Mouse (Mus musculus) forebrain, embryonic 10.5 days (tissue): ENCODE measurements around the gene Rpn1. TPM values are rescaled to one million over a fixed set of nuclear protein-coding genes. Genes with fewer than 3 reads are reported as not detected.
A peak's percentile ranks its signal among the peaks of the same experiment; 100 is the strongest.

Source experiments
- DNase-seq: peaks from one replicate; pipeline ENCODE4 v3.0.0-alpha.2; 2017; ENCODE audit warnings: low spot score; ENCODE audit errors: extremely low spot score
- H3K27ac ChIP-seq: fragments of 300-500 bp; sonication (generic); 2 replicates; pipeline ENCODE4 v1.5.1; 2016; ENCODE audit warnings: mild to moderate bottlenecking
- H3K27me3 ChIP-seq: fragments of 300-500 bp; sonication (generic); 2 replicates; pipeline ENCODE4 v1.6.1; 2016; ENCODE audit warnings: mild to moderate bottlenecking; ENCODE audit not compliant: poor library complexity, severe bottlenecking
- H3K36me3 ChIP-seq: fragments of 300-500 bp; sonication (generic); replicated peaks from 2 replicates; pipeline ENCODE4 v1.6.1; 2016; ENCODE audit warnings: mild to moderate bottlenecking, moderate library complexity
- H3K4me1 ChIP-seq: fragments of 300-500 bp; sonication (generic); 2 replicates; pipeline ENCODE4 v1.6.1; 2016
- H3K4me3 ChIP-seq: fragments of 300-500 bp; sonication (generic); 2 replicates; pipeline ENCODE4 v1.5.1; 2016; ENCODE audit warnings: mild to moderate bottlenecking, moderate library complexity
- H3K9me3 ChIP-seq: fragments of 300-500 bp; sonication (generic); 2 replicates; pipeline ENCODE4 v1.6.1; 2016; ENCODE audit warnings: mild to moderate bottlenecking, moderate library complexity
- WGBS: fragments of 180-500 bp; shearing (Covaris S2); methylation state at CpG from one replicate; pipeline ENCODE4 v1.1.7; 2016; 5-methylcytosine and 5-hydroxymethylcytosine counted together
- polyA plus RNA-seq: library from polyadenylated mRNA; unstranded; fragments of >200 nt; fragmentation: Nextera tagmentation; extraction: Ambion mirVana; gene quantifications from 2 replicates; pipeline ENCODE4 v1.2.1, GENCODE M21; 2016

Rpn1 gene
- polyA plus RNA-seq, 1 experiment from 2014 or later: 301 TPM

DNA sequence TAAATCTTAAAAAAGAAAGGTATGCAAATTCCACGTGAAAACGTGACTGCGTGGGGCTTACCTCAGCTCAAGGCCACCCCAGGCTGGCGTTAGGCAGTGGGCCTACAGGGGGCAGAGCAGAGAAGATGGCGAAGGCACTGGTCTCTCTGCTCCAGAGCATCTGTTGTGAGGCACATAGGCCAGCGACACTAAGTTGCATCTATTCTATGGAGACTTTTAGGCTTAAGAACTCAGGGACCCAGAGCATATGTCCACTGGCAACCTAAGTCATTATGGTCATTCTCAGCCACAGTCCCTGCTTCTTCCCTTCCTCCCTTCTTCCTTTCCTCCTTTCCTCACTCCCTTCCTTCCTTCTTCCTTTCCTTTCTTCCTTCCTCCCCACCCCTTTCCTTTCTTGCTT lies 48.8 kb downstream of the Rpn1 start:
- no peak for DNase-seq
- H3K36me3 ChIP-seq: no peaks in the 10 kb centered on the region
- H3K27me3 ChIP-seq: peaks cover 74% of the 10 kb centered on the region
- 83% methylated on average over 6 of the region's 6 CpGs for WGBS
- no peak overlapping the region for H3K4me3 ChIP-seq
- H3K9me3 ChIP-seq: no peaks in the 10 kb centered on the region
- H3K27ac ChIP-seq: no peak overlapping the region
- H3K4me1 ChIP-seq: peaks cover 44% of the 10 kb centered on the region

DNA sequence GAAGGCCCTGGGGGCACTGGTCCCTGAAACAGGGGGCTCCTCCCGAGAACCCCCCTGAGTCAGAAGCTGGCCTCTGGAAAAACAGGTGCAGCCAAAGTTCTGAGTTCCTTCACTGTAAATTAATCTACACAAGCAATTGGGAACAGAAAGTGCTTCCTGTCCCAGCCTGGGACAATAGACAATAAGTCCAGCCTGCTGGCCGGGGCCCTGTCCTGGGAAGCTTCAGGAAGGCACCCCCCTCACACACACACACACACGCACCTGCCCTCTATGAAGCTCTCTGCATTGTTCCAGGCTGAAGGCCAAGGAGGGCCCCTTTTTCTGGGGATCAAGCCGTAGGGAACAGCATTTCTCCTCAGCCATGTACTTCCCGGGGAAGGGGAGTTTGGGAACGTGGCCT lies 49.6 kb downstream of the Rpn1 start:
- H3K27me3 ChIP-seq: peaks cover 74% of the 10 kb centered on the region
- H3K4me3 ChIP-seq: no peak overlapping the region
- peaks cover 44% of the 10 kb centered on the region for H3K4me1 ChIP-seq
- no peak for DNase-seq
- H3K36me3 ChIP-seq: no peaks in the 10 kb centered on the region
- WGBS: 66% methylated on average over 6 of the region's 6 CpGs
- peak overlapping the region; percentile 36; the same call in 1 of the 2 replicates for H3K27ac ChIP-seq
- H3K9me3 ChIP-seq: no peaks in the 10 kb centered on the region

DNA sequence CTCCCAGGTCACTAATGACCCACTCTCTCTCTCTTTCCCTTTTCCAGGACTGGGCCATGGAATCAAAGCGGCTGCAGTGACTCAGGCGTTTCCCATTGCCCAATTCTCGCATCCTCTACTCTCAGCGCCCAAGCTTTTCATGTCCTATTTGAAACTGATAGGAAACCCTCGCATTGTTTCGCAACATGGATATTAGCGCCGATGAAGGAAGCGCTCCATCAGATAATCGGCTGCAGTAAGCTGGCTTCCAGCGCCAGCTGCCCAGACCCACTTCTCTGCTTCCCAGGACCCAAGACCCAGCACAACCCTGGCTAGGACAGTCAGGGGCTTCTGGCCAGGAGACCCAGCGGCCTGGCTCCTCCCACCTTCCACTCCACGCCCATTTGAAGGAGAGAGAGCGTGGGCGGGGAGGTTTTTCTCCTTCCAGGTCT lies 51.9 kb downstream of the Rpn1 start:
- Histone ChIP-seq H3K4me1 (peaks cover 50% of the 10 kb centered on the region), H3K27me3 (peaks cover 65% of the 10 kb centered on the region), H3K4me3 (peak overlapping the region; percentile 32), H3K36me3 (no peaks in the 10 kb centered on the region), H3K9me3 (no peaks in the 10 kb centered on the region), H3K27ac (peak overlapping the region; percentile 25; the same call in 1 of the 2 replicates)
- no peak for DNase-seq
- WGBS: 33% methylated on average over 15 of the region's 15 CpGs

DNA sequence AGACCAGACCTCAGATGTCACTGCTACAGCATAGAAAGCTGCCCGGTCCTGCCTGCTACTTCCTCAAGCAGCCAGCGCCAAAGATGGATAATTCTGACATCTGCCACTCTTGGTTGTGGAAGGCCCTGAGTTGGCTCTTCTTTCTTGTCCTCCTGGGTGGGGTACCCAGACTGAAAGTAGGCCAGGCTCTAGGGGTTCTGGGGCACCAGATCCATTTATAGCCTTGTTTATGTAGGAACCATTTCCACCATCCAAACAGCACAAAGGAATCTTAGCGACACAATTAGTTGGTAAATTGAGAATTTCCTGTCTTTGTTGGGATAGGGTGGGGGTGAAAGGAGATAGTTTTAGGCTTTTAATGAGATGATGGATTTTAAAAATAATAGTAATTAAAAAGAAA lies 54.2 kb downstream of the Rpn1 start:
- DNase-seq: no peak
- Histone ChIP-seq H3K27me3 (peaks cover 42% of the 10 kb centered on the region), H3K4me3 (no peak overlapping the region), H3K9me3 (no peaks in the 10 kb centered on the region), H3K27ac (no peak overlapping the region), H3K4me1 (peaks cover 32% of the 10 kb centered on the region), H3K36me3 (no peaks in the 10 kb centered on the region)
- 84% methylated on average over 3 of the region's 3 CpGs for WGBS

DNA sequence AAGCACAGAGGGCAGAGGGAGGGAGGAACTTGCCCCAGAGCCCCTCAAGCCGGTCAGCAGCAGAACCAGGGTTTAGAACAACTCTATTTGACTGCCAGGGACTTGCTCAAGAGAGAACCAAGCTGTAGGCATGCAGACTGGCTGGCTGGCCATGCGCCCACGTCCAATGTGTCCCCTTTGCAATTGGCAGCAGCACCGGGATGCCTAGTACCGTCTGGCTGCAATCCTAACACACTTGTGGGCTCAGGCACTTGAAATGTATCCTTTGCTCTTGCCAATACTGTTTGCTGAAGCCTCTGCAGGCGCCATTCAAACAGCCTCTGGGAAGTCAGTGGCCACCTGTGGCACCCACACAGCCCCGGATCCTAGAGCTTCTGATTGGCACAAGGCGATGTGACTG lies 56.0 kb downstream of the Rpn1 start:
- no peak overlapping the region for H3K4me3 ChIP-seq
- no peaks in the 10 kb centered on the region for H3K36me3 ChIP-seq
- H3K27ac ChIP-seq: 0 out of 2 replicates have a peak overlapping the region, but pooled peaks have one; percentile 25
- H3K4me1 ChIP-seq: peaks cover 26% of the 10 kb centered on the region
- DNase-seq: no peak
- WGBS: 75% methylated on average over 8 of the region's 8 CpGs
- peaks cover 26% of the 10 kb centered on the region for H3K27me3 ChIP-seq
- no peaks in the 10 kb centered on the region for H3K9me3 ChIP-seq

DNA sequence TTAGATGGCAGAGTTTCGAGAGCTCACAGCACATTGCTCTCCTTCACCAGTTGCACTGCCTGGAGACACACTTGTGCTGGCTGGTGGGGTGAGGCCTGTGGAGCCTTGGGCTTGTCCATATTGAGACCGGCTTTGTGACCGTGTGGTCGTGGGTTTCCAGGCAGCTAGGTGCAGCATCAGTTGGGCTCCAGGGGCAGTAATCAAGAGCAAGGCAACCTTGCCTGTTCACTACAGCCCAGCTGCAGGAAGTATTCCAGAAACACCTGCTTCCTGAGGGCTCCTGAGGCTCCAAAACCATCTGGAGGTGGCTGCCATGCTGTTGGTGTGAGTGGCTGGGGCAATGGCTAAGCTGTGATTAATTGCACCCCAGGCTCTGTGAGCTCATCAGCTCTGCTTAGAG lies 61.5 kb downstream of the Rpn1 start:
- H3K4me1 ChIP-seq: peaks cover 4% of the 10 kb centered on the region
- DNase-seq: no peak
- no peaks in the 10 kb centered on the region for H3K36me3 ChIP-seq
- H3K27ac ChIP-seq: no peak overlapping the region
- H3K4me3 ChIP-seq: no peak overlapping the region
- no peaks in the 10 kb centered on the region for H3K9me3 ChIP-seq
- 78% methylated on average over 4 of the region's 4 CpGs for WGBS
- no peaks in the 10 kb centered on the region for H3K27me3 ChIP-seq

DNA sequence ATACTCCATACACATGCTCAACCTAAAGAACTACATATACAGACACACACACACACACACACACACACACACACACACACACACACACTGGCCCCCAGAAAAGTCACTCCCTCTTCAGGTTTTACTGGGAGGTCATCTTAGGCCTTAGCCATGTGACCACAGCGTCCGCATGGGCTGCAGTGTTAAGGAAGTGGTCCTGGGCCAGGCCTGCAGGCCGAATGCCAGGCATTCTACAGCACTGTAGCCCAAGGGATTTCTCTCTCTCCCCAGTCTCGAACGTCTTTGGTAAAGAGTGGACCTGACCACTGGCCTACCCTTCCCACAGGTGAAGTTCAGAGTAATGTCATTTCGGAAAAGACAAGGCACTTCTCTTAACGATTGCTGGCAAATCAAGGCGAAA lies 62.3 kb downstream of the Rpn1 start:
- Histone ChIP-seq H3K27me3 (no peaks in the 10 kb centered on the region), H3K27ac (no peak overlapping the region), H3K9me3 (no peaks in the 10 kb centered on the region), H3K36me3 (no peaks in the 10 kb centered on the region), H3K4me1 (peaks cover 4% of the 10 kb centered on the region; the same call in 1 of the 2 replicates), H3K4me3 (no peak overlapping the region)
- no peak for DNase-seq
- 81% methylated on average over 8 of the region's 8 CpGs for WGBS

DNA sequence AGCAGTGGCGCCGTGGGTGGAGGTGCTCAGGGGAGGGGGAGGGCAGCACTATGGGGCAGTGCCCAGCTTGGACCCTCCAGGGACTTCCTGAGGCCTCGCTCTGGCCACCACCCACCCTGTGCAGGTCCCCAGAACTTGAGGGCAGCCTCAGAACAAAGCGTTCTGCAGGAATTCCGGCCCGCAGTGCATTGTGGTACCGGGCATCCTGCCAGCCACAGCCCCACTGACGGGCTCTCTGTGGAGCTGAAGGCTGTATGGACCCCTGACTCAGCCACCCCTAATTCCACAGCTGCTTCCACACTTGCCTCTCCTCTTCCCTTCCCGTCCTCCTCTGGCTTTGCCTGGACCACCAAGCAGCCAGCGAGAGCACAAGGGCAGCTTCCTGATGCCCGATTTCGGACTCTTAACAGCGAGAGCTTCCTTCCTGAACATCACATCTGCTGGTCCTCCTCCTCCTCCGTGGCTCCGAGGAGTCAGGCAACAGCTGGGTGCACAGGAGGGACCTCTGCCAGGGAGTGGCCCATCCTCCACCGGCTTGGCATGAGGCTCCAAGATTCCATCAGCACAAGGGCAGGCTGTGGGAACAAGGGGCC lies 63.2 kb downstream of the Rpn1 start:
- Histone ChIP-seq H3K27me3 (no peaks in the 10 kb centered on the region), H3K4me1 (peaks cover 4% of the 10 kb centered on the region; the same call in 1 of the 2 replicates), H3K27ac (0 out of 2 replicates have a peak overlapping the region, but pooled peaks have one; percentile 12), H3K36me3 (no peaks in the 10 kb centered on the region), H3K9me3 (no peaks in the 10 kb centered on the region), H3K4me3 (no peak overlapping the region)
- WGBS: 82% methylated on average over 16 of the region's 16 CpGs
- no peak for DNase-seq

DNA sequence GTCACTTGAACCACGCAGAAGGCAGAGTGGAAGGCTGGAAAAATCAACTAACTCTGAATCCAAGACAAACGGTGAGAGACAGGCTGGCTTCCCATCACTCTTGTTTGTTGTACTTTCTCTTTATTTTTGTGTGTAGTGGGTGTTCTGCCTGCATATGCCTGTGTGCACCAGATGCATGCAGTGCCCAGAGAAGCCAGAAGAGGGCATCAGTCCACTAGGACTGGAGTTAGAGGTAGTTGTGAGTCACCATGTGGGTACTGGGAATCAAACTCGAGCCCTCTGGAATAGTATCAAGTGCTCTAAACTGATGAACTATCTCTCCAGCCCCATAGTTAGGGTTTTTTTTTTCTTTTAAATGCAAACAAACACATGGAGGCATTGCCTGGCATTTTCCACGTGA lies 67.1 kb downstream of the Rpn1 start:
- Histone ChIP-seq H3K4me1 (peaks cover 4% of the 10 kb centered on the region; the same call in 1 of the 2 replicates), H3K27ac (no peak overlapping the region), H3K36me3 (no peaks in the 10 kb centered on the region), H3K27me3 (no peaks in the 10 kb centered on the region), H3K4me3 (no peak overlapping the region), H3K9me3 (no peaks in the 10 kb centered on the region)
- DNase-seq: no peak
- 81% methylated on average over 4 of the region's 4 CpGs for WGBS

DNA sequence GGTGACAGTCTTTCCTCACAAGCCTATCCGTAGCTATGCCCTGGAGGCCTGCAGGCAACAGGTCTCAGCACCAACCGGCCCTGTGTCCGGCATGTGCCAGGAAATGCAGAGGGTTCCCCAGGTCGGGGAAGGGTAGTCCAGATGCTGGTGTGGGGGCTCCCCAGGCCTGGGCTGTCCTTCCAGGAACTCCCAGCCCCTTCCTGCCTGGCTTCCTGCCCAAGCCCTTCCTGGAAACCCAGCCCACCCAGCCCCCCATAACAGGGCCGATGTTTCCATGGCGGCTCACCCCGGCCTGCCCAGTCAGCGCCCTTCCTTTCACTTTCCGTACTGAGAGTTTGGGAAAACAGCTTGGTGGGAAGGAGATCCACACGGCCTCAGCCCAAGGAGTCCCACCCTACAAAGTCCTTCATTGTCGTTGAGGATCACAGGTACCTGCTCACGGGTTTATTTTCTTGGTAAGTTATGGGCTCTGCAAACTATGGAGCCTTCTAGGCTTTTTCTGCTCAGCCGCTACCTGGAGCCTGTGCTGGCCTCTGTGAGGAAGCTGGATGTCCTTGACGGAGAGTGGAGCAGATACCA lies 67.9 kb downstream of the Rpn1 start:
- H3K9me3 ChIP-seq: no peaks in the 10 kb centered on the region
- H3K36me3 ChIP-seq: no peaks in the 10 kb centered on the region
- DNase-seq: no peak
- no peaks in the 10 kb centered on the region for H3K27me3 ChIP-seq
- H3K4me3 ChIP-seq: no peak overlapping the region
- H3K4me1 ChIP-seq: 0 out of 2 replicates have a peak, but pooled peaks cover under 1% of the 10 kb centered on the region
- 85% methylated on average over 14 of the region's 14 CpGs for WGBS
- H3K27ac ChIP-seq: no peak overlapping the region

DNA sequence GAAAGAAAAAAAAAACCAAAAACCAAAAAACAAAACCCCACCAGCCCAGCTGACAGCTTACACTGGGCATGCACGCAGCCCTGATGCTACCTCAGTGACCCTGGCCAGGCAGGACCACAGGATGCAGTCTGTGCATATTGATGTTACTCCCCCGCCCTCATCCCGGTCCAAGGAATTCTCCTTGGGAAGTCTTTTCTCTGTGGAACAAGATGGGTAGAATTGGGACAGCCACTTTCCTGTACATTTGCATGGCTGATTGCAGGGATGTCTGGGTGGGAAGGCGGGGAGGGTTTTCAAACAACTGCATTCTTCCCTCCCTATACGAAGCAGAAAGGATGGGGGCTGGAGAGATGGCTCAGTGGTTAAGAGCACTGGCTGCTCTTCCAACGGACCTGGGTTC lies 68.7 kb downstream of the Rpn1 start:
- Histone ChIP-seq H3K36me3 (no peaks in the 10 kb centered on the region), H3K4me1 (no peaks in the 10 kb centered on the region), H3K27me3 (no peaks in the 10 kb centered on the region), H3K4me3 (no peak overlapping the region), H3K9me3 (no peaks in the 10 kb centered on the region), H3K27ac (no peak overlapping the region)
- no peak for DNase-seq
- WGBS: 79% methylated on average over 6 of the region's 6 CpGs
